ENCODE assay signal across 9 mouse cellular contexts in the genomic region with DNA sequence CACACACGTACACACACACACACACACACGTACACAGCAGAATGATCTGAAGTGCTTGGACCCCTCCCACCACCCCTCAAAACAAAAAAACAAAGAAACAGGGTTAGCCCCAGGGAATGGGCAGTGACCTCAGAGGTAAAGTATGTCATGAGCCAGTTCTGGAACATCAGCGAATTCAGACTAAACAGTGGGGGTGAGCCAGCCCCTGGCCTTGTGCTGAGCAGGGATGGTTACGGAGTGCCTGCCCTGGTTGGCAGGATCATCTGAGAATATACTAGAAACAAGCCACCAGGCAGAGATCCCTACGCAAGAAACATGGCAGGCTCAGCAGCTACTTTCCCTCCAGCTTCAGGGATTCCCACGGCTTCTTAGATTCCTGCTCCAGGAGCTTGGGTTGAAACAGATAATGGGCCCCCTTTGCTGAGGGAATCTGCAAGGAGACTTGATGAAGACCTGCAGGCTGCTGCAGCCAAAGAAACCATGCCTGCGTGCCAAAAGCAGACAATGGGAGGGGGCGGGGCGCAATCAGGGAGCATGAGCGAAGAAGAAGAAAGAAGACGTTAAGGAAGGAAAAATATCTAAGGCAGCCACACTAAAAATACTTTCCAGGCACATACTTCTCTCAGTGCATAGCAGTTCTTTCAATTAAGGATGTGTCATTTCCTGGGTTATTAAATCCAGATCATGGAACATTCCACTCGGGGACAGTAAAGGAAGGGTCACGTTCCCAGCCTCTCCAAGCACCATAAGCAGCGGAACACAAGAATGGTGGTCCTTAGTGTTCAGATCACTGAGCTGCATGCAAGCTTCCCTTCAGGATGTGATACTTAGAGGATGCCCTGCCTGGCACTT. TPM values are rescaled to one million over a fixed set of nuclear protein-coding genes. Genes with fewer than 3 reads are reported as not detected.
DNase-seq lines count a peak whose midpoint lies in the region; ATAC-seq lines count a peak whose summit lies in the region.
"Had no signal": no experiment of that assay in that cellular context is flagged by ENCODE, and none has a peak within 500 bp of the region (broad histone marks: within the 10 kb centered on the region; RNA-seq: fewer than 3 reads in every experiment).

No protein-coding gene starts in this region.

- DNase-seq in ovary, adult 18-20 months (ENCODE audit: low spot score) = peak; percentile 60
- DNase-seq in ovary, postnatal 10 days (ENCODE audit: low spot score) = no peak
- DNase-seq in retina, postnatal 7 days (ENCODE audit: low read depth, low spot score) = peak; percentile 9
- DNase-seq in urinary bladder, postnatal 4 days (ENCODE audit: low spot score in 2 of 2) = no peak

- 31% methylated on average over 14 of the region's 14 CpGs for WGBS in embryonic facial prominence, embryonic 13.5 days
- WGBS in heart, embryonic 11.5 days (ENCODE audit: insufficient replicate concordance) = 41% methylated on average over 14 of the region's 14 CpGs
- WGBS in limb, embryonic 12.5 days = 66% methylated on average over 14 of the region's 14 CpGs

- H3K9me3 ChIP-seq in embryonic facial prominence, embryonic 13.5 days = no peaks in the 10 kb centered on the region
- H3K9me3 ChIP-seq in heart, embryonic 11.5 days (replicated peaks; ENCODE audit: control insufficient read depth, low read length) = no peaks in the 10 kb centered on the region
- no peaks in the 10 kb centered on the region for H3K9me3 ChIP-seq in limb, embryonic 12.5 days

- H3K4me2 ChIP-seq in embryonic facial prominence, embryonic 13.5 days = peak overlapping the region; percentile 32
- no peak overlapping the region for H3K4me2 ChIP-seq in heart, embryonic 11.5 days
- no peak overlapping the region for H3K4me2 ChIP-seq in limb, embryonic 12.5 days

- 0 out of 2 replicates have a peak overlapping the region, but pooled peaks have one; percentile 32 for H3K9ac ChIP-seq in embryonic facial prominence, embryonic 13.5 days
- H3K9ac ChIP-seq in heart, embryonic 11.5 days (ENCODE audit: low read depth, low read length) = 0 out of 2 replicates have a peak overlapping the region, but pooled peaks have one; percentile 43
- H3K9ac ChIP-seq in limb, embryonic 12.5 days (replicated peaks) = no peak overlapping the region

- ATAC-seq in embryonic facial prominence, embryonic 13.5 days (ENCODE audit: insufficient number of reproducible peaks, insufficient read depth, low FRiP score, low TSS enrichment, low read depth) = peak; percentile 67; the same call in 1 of the 2 replicates
- ATAC-seq in heart, embryonic 11.5 days (replicated peaks; ENCODE audit: insufficient number of reproducible peaks, low FRiP score, low TSS enrichment) = no peak; the same call in 1 of the 2 replicates
- no peak for ATAC-seq in limb, embryonic 12.5 days (ENCODE audit: insufficient number of reproducible peaks, insufficient read depth, low FRiP score, low TSS enrichment, low read depth)
- ATAC-seq in activated CD4-positive, CD25-positive, alpha-beta regulatory T cell, adult 4 months = no peak

- no peaks in the 10 kb centered on the region for H3K27me3 ChIP-seq in embryonic facial prominence, embryonic 13.5 days
- H3K27me3 ChIP-seq in heart, embryonic 11.5 days (ENCODE audit: control insufficient read depth, insufficient read depth, low read length) = no peaks in the 10 kb centered on the region
- no peaks in the 10 kb centered on the region for H3K27me3 ChIP-seq in limb, embryonic 12.5 days

- H3K4me3 ChIP-seq in embryonic facial prominence, embryonic 13.5 days = no peak overlapping the region
- H3K4me3 ChIP-seq in heart, embryonic 11.5 days (ENCODE audit: low read depth, low read length) = no peak overlapping the region
- no peak overlapping the region for H3K4me3 ChIP-seq in limb, embryonic 12.5 days (replicated peaks)

- H3K27ac ChIP-seq in embryonic facial prominence, embryonic 13.5 days = peak overlapping the region; percentile 82
- H3K27ac ChIP-seq in heart, embryonic 11.5 days (ENCODE audit: low read depth, low read length) = peak overlapping the region; percentile 84
- 0 out of 2 replicates have a peak overlapping the region, but pooled peaks have one; percentile 35 for H3K27ac ChIP-seq in limb, embryonic 12.5 days

- 0 out of 2 replicates have a peak, but pooled peaks cover 4% of the 10 kb centered on the region for H3K36me3 ChIP-seq in embryonic facial prominence, embryonic 13.5 days
- peaks cover 6% of the 10 kb centered on the region for H3K36me3 ChIP-seq in heart, embryonic 11.5 days (ENCODE audit: control insufficient read depth, insufficient read depth, low read length)
- no peaks in the 10 kb centered on the region for H3K36me3 ChIP-seq in limb, embryonic 12.5 days

- H3K4me1 ChIP-seq in embryonic facial prominence, embryonic 13.5 days = peaks cover 18% of the 10 kb centered on the region
- peaks cover 34% of the 10 kb centered on the region for H3K4me1 ChIP-seq in heart, embryonic 11.5 days (ENCODE audit: control insufficient read depth, insufficient read depth, low read length)
- peaks cover 9% of the 10 kb centered on the region for H3K4me1 ChIP-seq in limb, embryonic 12.5 days (replicated peaks)

RNA-seq across cellular contexts. Expression of a gene that starts 30.6 kb away (rescaled TPM):
- polyA plus RNA-seq in embryonic facial prominence, embryonic 13.5 days (2015; fragmentation: Nextera tagmentation; extraction: Ambion mirVana) = 128 and 154 TPM in 2 replicates
- polyA plus RNA-seq in heart, embryonic 11.5 days (2014; fragmentation: Nextera tagmentation; extraction: Ambion mirVana) = 318 and 322 TPM in 2 replicates
- 89.9 and 92.1 TPM in 2 replicates for polyA plus RNA-seq in limb, embryonic 12.5 days (2016; fragmentation: Nextera tagmentation; extraction: Ambion mirVana)
- 100 to 1,000 TPM; 169 to 193 TPM for polyA plus RNA-seq in activated CD4-positive, CD25-positive, alpha-beta regulatory T cell, adult 4 months (2017; shearing (Covaris generic))

RNA-seq across cellular contexts. Expression of a gene that starts 53.9 kb away (rescaled TPM):
- polyA plus RNA-seq in embryonic facial prominence, embryonic 13.5 days (2015; fragmentation: Nextera tagmentation; extraction: Ambion mirVana) = 0.54 TPM in 1 of 2 replicates, not detected in the other
- not detected in 2 replicates for polyA plus RNA-seq in heart, embryonic 11.5 days (2014; fragmentation: Nextera tagmentation; extraction: Ambion mirVana)
- polyA plus RNA-seq in limb, embryonic 12.5 days (2016; fragmentation: Nextera tagmentation; extraction: Ambion mirVana) = not detected in 2 replicates
- not detected for polyA plus RNA-seq in activated CD4-positive, CD25-positive, alpha-beta regulatory T cell, adult 4 months (2017; shearing (Covaris generic))
- polyA plus RNA-seq: limb, embryonic 11.5 days had no signal

Comparison
In these comparisons a context has a peak if more than half of its experiments do, and no peak if none do; other contexts are left out.
1. DNase-seq: peak in ovary, adult 18-20 months (single experiment) and retina, postnatal 7 days (single experiment); none in ovary, postnatal 10 days (single experiment) and urinary bladder, postnatal 4 days (0 of 2).
2. Peak in every context shown above with its lines, with median percentiles within 50 percentile points of each other: H3K27ac ChIP-seq.